Mouse (Mus musculus) embryonic facial prominence, embryonic 14.5 days (tissue): ENCODE results near the gene Ice1. TPM values are rescaled to one million over a fixed set of nuclear protein-coding genes. Genes with fewer than 3 reads are reported as not detected.

ENCODE experiments used
- ATAC-seq: fragments of 200-750 bp; cut with Nextera tagmentation; 2 replicates; pipeline ENCODE4 v1.8.0; 2017; ENCODE audit warnings: low read depth, moderate number of reproducible peaks, moderate TSS enrichment
- DNase-seq: peaks from one replicate; pipeline ENCODE4 v3.0.0-alpha.2; 2015; ENCODE audit warnings: low spot score
- H3K27ac ChIP-seq: fragments of 300-500 bp; sonication (generic); replicated peaks from 2 replicates; pipeline ENCODE4 v1.5.1; 2014; ENCODE audit warnings: low read depth, mild to moderate bottlenecking, low read length, moderate library complexity
- H3K27me3 ChIP-seq: fragments of 300-500 bp; sonication (generic); replicated peaks from 2 replicates; pipeline ENCODE4 v1.6.1; 2014; ENCODE audit warnings: low read length; ENCODE audit not compliant: control insufficient read depth, insufficient read depth
- H3K36me3 ChIP-seq: fragments of 300-500 bp; sonication (generic); 2 replicates; pipeline ENCODE4 v1.6.1; 2014; ENCODE audit warnings: low read length, mixed read lengths; ENCODE audit not compliant: control insufficient read depth, insufficient read depth
- H3K4me1 ChIP-seq: fragments of 300-500 bp; sonication (generic); 2 replicates; pipeline ENCODE4 v1.6.1; 2014; ENCODE audit warnings: antibody characterized with exemption, low read length; ENCODE audit not compliant: control insufficient read depth, insufficient read depth
- H3K4me2 ChIP-seq: fragments of 300-500 bp; sonication (generic); 2 replicates; pipeline ENCODE4 v1.6.1; 2014; ENCODE audit warnings: low read depth, mild to moderate bottlenecking, low read length, moderate library complexity, mixed read lengths
- H3K4me3 ChIP-seq: fragments of 300-500 bp; sonication (generic); 2 replicates; pipeline ENCODE4 v1.5.1; 2014; ENCODE audit warnings: low read depth, mild to moderate bottlenecking, low read length
- H3K9ac ChIP-seq: fragments of 300-500 bp; sonication (generic); 2 replicates; pipeline ENCODE4 v1.6.1; 2014; ENCODE audit warnings: low read depth, mild to moderate bottlenecking, low read length, moderate library complexity, mixed read lengths
- H3K9me3 ChIP-seq: fragments of 300-500 bp; sonication (generic); 2 replicates; pipeline ENCODE4 v1.6.1; 2016; ENCODE audit warnings: low read length; ENCODE audit not compliant: control insufficient read depth
- WGBS: fragments of 180-500 bp; shearing (Covaris S2); extraction: QIAGEN DNeasy Blood & Tissue Kit; methylation state at CpG from one replicate; pipeline ENCODE4 v1.1.7; 2014; 5-methylcytosine and 5-hydroxymethylcytosine counted together
- polyA plus RNA-seq: library from polyadenylated mRNA; unstranded; fragments of >200 nt; fragmentation: Nextera tagmentation; extraction: Ambion mirVana; gene quantifications from 2 replicates; pipeline ENCODE4 v1.2.1, GENCODE M21; 2014

The Ice1 gene
- polyA plus RNA-seq, 1 experiment from 2014 or later, result 30.1 TPM

- Histone ChIP-seq H3K27ac (no peak overlapping the region), H3K4me1 (no peaks in the 10 kb centered on the region), H3K9ac (no peak overlapping the region), H3K36me3 (no peaks in the 10 kb centered on the region), H3K9me3 (no peaks in the 10 kb centered on the region), H3K27me3 (no peaks in the 10 kb centered on the region), H3K4me2 (no peak overlapping the region), H3K4me3 (no peak overlapping the region)
- WGBS, result 68% methylated on average over 4 of the region's 4 CpGs
- no peak for DNase-seq
- no peak for ATAC-seq
Observed at GRCm38 (mm10) chr13:70670080-70670479, 32.6 kb upstream of the Ice1 start.

GRCm38 (mm10) chr13:70659715-70660114 lies 22.3 kb upstream of the Ice1 start:
- Histone ChIP-seq H3K27ac (no peak overlapping the region), H3K9me3 (no peaks in the 10 kb centered on the region), H3K4me2 (no peak overlapping the region), H3K9ac (no peak overlapping the region), H3K36me3 (no peaks in the 10 kb centered on the region), H3K4me1 (0 out of 2 replicates have a peak, but pooled peaks cover 3% of the 10 kb centered on the region), H3K27me3 (no peaks in the 10 kb centered on the region), H3K4me3 (no peak overlapping the region)
- DNase-seq (no peak), ATAC-seq (no peak)
- 71% methylated on average over 4 of the region's 4 CpGs for WGBS

- no peak overlapping the region for H3K9ac ChIP-seq
- WGBS, result 71% methylated on average over 4 of the region's 4 CpGs
Observed at GRCm38 (mm10) chr13:70656741-70657140, 19.3 kb upstream of the Ice1 start.

GRCm38 (mm10) chr13:70656329-70656728 lies 18.9 kb upstream of the Ice1 start:
- H3K36me3 ChIP-seq, result no peaks in the 10 kb centered on the region
- H3K27ac ChIP-seq, result no peak overlapping the region
- DNase-seq (no peak), ATAC-seq (no peak)
- no peaks in the 10 kb centered on the region for H3K9me3 ChIP-seq
- H3K27me3 ChIP-seq, result no peaks in the 10 kb centered on the region
- H3K4me2 ChIP-seq, result no peak overlapping the region
- H3K9ac ChIP-seq, result no peak overlapping the region
- H3K4me3 ChIP-seq, result no peak overlapping the region
- 69% methylated on average over 8 of the region's 8 CpGs for WGBS
- 0 out of 2 replicates have a peak, but pooled peaks cover 8% of the 10 kb centered on the region for H3K4me1 ChIP-seq

More at GRCm38 (mm10) chr13:70656741-70657140, 19.3 kb upstream of the Ice1 start:
- no peak overlapping the region for H3K27ac ChIP-seq
- H3K4me1 ChIP-seq, result 0 out of 2 replicates have a peak, but pooled peaks cover 8% of the 10 kb centered on the region
- ATAC-seq (no peak), DNase-seq (no peak)
- H3K36me3 ChIP-seq, result no peaks in the 10 kb centered on the region
- H3K9me3 ChIP-seq, result no peaks in the 10 kb centered on the region
- H3K4me3 ChIP-seq, result no peak overlapping the region
- no peak overlapping the region for H3K4me2 ChIP-seq
- H3K27me3 ChIP-seq, result no peaks in the 10 kb centered on the region

GRCm38 (mm10) chr13:70655570-70655969 lies 18.1 kb upstream of the Ice1 start:
- Histone ChIP-seq H3K36me3 (no peaks in the 10 kb centered on the region), H3K9ac (no peak overlapping the region), H3K4me2 (no peak overlapping the region), H3K9me3 (no peaks in the 10 kb centered on the region), H3K4me1 (0 out of 2 replicates have a peak, but pooled peaks cover 8% of the 10 kb centered on the region), H3K27me3 (no peaks in the 10 kb centered on the region), H3K4me3 (no peak overlapping the region), H3K27ac (no peak overlapping the region)
- ATAC-seq (no peak), DNase-seq (peak; percentile 62)
- 54% methylated on average over 12 of the region's 12 CpGs for WGBS

- no peak overlapping the region for H3K27ac ChIP-seq
- H3K4me1 ChIP-seq, result 0 out of 2 replicates have a peak, but pooled peaks cover 8% of the 10 kb centered on the region
- ATAC-seq (peak; percentile 67; the same call in 1 of the 2 replicates), DNase-seq (peak; percentile 49)
- 40% methylated on average over 5 of the region's 5 CpGs for WGBS
- no peak overlapping the region for H3K4me2 ChIP-seq
- H3K4me3 ChIP-seq, result no peak overlapping the region
- no peaks in the 10 kb centered on the region for H3K36me3 ChIP-seq
- no peak overlapping the region for H3K9ac ChIP-seq
- H3K27me3 ChIP-seq, result no peaks in the 10 kb centered on the region
- H3K9me3 ChIP-seq, result no peaks in the 10 kb centered on the region
Observed at GRCm38 (mm10) chr13:70654091-70654770, 16.8 kb upstream of the Ice1 start.

- H3K9me3 ChIP-seq, result no peaks in the 10 kb centered on the region
- H3K27me3 ChIP-seq, result no peaks in the 10 kb centered on the region; the same call in 1 of the 2 replicates
- no peak overlapping the region for H3K4me2 ChIP-seq
- no peak overlapping the region for H3K27ac ChIP-seq
- H3K36me3 ChIP-seq, result no peaks in the 10 kb centered on the region
- 76% methylated on average over 2 of the region's 2 CpGs for WGBS
- DNase-seq, result no peak
- 0 out of 2 replicates have a peak, but pooled peaks cover 8% of the 10 kb centered on the region for H3K4me1 ChIP-seq
- ATAC-seq, result no peak
- no peak overlapping the region for H3K4me3 ChIP-seq
- H3K9ac ChIP-seq, result no peak overlapping the region
Observed at GRCm38 (mm10) chr13:70653457-70653856, 16.0 kb upstream of the Ice1 start.

- no peak overlapping the region for H3K4me3 ChIP-seq
- H3K27ac ChIP-seq, result no peak overlapping the region
- ATAC-seq (0 out of 2 replicates have a peak, but pooled peaks have one; percentile 27), DNase-seq (peak; percentile 58)
- H3K27me3 ChIP-seq, result no peaks in the 10 kb centered on the region; the same call in 1 of the 2 replicates
- no peak overlapping the region for H3K9ac ChIP-seq
- H3K4me2 ChIP-seq, result no peak overlapping the region
- H3K9me3 ChIP-seq, result no peaks in the 10 kb centered on the region
- no peaks in the 10 kb centered on the region for H3K36me3 ChIP-seq
- WGBS, result 46% methylated on average over 3 of the region's 3 CpGs
- H3K4me1 ChIP-seq, result 0 out of 2 replicates have a peak, but pooled peaks cover 6% of the 10 kb centered on the region
Observed at GRCm38 (mm10) chr13:70650011-70650436, 12.6 kb upstream of the Ice1 start.
